Mouse (Mus musculus) brown adipose tissue, adult 24 weeks (tissue): Measurements from ENCODE around the gene Stk25. TPM values are rescaled to one million over a fixed set of nuclear protein-coding genes. Genes with fewer than 3 reads are reported as not detected.
A peak's percentile ranks its signal among the peaks of the same experiment; 100 is the strongest.

ENCODE experiments used
- H3K27ac ChIP-seq: fragments of 200-500 bp; replicated peaks from 2 replicates; pipeline ENCODE4 v1.5.1; 2012; ENCODE audit warnings: low read depth, mild to moderate bottlenecking, low read length
- H3K4me1 ChIP-seq: fragments of 200-500 bp; 2 replicates; pipeline ENCODE4 v1.6.1; 2012; ENCODE audit warnings: low read length, mixed read lengths; ENCODE audit not compliant: control insufficient read depth, insufficient read depth, insufficient read length
- H3K4me3 ChIP-seq: fragments of 200-500 bp; 2 replicates; pipeline ENCODE4 v1.5.1; 2012; ENCODE audit warnings: low read depth, mild to moderate bottlenecking, low read length, moderate library complexity; ENCODE audit not compliant: insufficient read depth
- polyA plus RNA-seq: library from polyadenylated mRNA; stranded (reverse); fragments of >200 nt; gene quantifications from 2 replicates; pipeline ENCODE4 v1.2.4, GENCODE M21; 2012; ENCODE audit not compliant: missing spikeins, insufficient read depth, insufficient read length

Stk25 gene
- polyA plus RNA-seq, 1 experiment = 27.4 TPM

- Histone ChIP-seq H3K4me1 (no peaks in the 10 kb centered on the region), H3K4me3 (no peak overlapping the region), H3K27ac (no peak overlapping the region)
Observed at GRCm38 (mm10) chr1:93642692-93643091, 15.8 kb downstream of the Stk25 start.

GRCm38 (mm10) chr1:93641978-93642377 is 16.5 kb downstream of the Stk25 start:
- Histone ChIP-seq H3K27ac (no peak overlapping the region), H3K4me3 (no peak overlapping the region), H3K4me1 (no peaks in the 10 kb centered on the region)

- Histone ChIP-seq H3K4me3 (peak overlapping the region; percentile 77), H3K4me1 (no peaks in the 10 kb centered on the region), H3K27ac (peak overlapping the region; percentile 80)
Observed at GRCm38 (mm10) chr1:93636211-93636897, 22.1 kb downstream of the Stk25 start.

- Histone ChIP-seq H3K4me3 (peak overlapping the region; percentile 98), H3K4me1 (no peaks in the 10 kb centered on the region), H3K27ac (peak overlapping the region; percentile 87)
Observed at GRCm38 (mm10) chr1:93635580-93636192, 22.8 kb downstream of the Stk25 start.

- Histone ChIP-seq H3K4me1 (no peaks in the 10 kb centered on the region), H3K4me3 (peak overlapping the region; percentile 98), H3K27ac (peak overlapping the region; percentile 87)
Observed at GRCm38 (mm10) chr1:93635091-93635579, 23.3 kb downstream of the Stk25 start.

GRCm38 (mm10) chr1:93634481-93634891 is 24.0 kb downstream of the Stk25 start:
- no peaks in the 10 kb centered on the region for H3K4me1 ChIP-seq
- peak overlapping the region; percentile 87 for H3K27ac ChIP-seq
- peak overlapping the region; percentile 98 for H3K4me3 ChIP-seq

- H3K4me3 ChIP-seq = no peak overlapping the region
- H3K27ac ChIP-seq = no peak overlapping the region
- H3K4me1 ChIP-seq = no peaks in the 10 kb centered on the region
Observed at GRCm38 (mm10) chr1:93632723-93633122, 25.7 kb downstream of the Stk25 start.

- Histone ChIP-seq H3K27ac (no peak overlapping the region), H3K4me3 (no peak overlapping the region)
Observed at GRCm38 (mm10) chr1:93630796-93631195, 27.7 kb downstream of the Stk25 start.

GRCm38 (mm10) chr1:93624502-93624901 is 34.0 kb downstream of the Stk25 start:
- Histone ChIP-seq H3K4me1 (no peaks in the 10 kb centered on the region), H3K4me3 (no peak overlapping the region), H3K27ac (no peak overlapping the region)

More at GRCm38 (mm10) chr1:93630796-93631195, 27.7 kb downstream of the Stk25 start:
- H3K4me1 ChIP-seq = no peaks in the 10 kb centered on the region

GRCm38 (mm10) chr1:93618948-93619347 is 39.5 kb downstream of the Stk25 start:
- no peaks in the 10 kb centered on the region for H3K4me1 ChIP-seq
- H3K4me3 ChIP-seq = no peak overlapping the region
- no peak overlapping the region for H3K27ac ChIP-seq

GRCm38 (mm10) chr1:93618059-93618748 is 40.3 kb downstream of the Stk25 start:
- H3K4me1 ChIP-seq = no peaks in the 10 kb centered on the region
- no peak overlapping the region for H3K27ac ChIP-seq
- H3K4me3 ChIP-seq = no peak overlapping the region

- Histone ChIP-seq H3K4me3 (no peak overlapping the region), H3K27ac (no peak overlapping the region), H3K4me1 (no peaks in the 10 kb centered on the region)
Observed at GRCm38 (mm10) chr1:93609762-93610161, 48.7 kb downstream of the Stk25 start.

GRCm38 (mm10) chr1:93608696-93609245 is 49.7 kb downstream of the Stk25 start:
- Histone ChIP-seq H3K27ac (no peak overlapping the region), H3K4me3 (no peak overlapping the region), H3K4me1 (no peaks in the 10 kb centered on the region)

GRCm38 (mm10) chr1:93607090-93608083 is 51.1 kb downstream of the Stk25 start:
- no peaks in the 10 kb centered on the region for H3K4me1 ChIP-seq
- H3K27ac ChIP-seq = no peak overlapping the region
- no peak overlapping the region for H3K4me3 ChIP-seq
